Mouse (Mus musculus) heart, adult 10 weeks (tissue): Measurements from ENCODE around the gene Cox5b. TPM values are rescaled to one million over a fixed set of nuclear protein-coding genes. Genes with fewer than 3 reads are reported as not detected.

Experiments used
- polyA plus RNA-seq: library from polyadenylated mRNA; stranded (reverse); fragments of 350-450 nt; fragmentation: Illumina TruSeq; extraction: RNeasy Lipid Tissue Mini Kit (QIAGEN cat#74804); gene quantifications from one replicate; pipeline ENCODE4 v1.2.3, GENCODE M21; 2014; ENCODE audit warnings: low read depth, low replicate concordance

Gene Cox5b
- 1,949 TPM for polyA plus RNA-seq

GRCm38 (mm10) chr1:36691271-36692155, at the start of gene Cox5b:
TSS of gene Cox5b (plus strand) at chr1:36691449.

GRCm38 (mm10) chr1:36682620-36683355, 8.5 kb upstream of the Cox5b start, which contains the start of gene Fam178b:
TSS of gene Fam178b (minus strand) at chr1:36683183.

DNA sequence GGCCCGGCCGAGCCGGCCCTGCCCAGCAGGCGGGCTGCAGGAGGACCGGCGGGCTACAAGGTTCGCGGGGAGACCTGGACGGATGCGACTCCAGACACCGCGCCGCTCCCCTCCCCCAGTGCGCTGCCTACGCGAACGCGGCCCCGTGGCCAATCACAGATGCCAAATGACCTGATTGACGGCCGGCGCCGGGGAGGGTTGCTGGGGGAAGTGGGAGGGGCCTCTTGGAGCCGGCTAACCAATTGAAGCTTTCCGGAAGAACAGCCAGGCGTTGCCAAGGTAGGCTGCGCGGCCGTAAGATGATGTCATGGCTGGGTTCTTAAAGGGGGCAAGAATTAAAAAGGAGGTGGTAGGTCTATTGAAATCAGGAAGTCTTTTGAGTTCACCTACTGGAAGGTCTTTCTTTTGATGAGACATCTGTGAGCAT, 18.6 kb downstream of the Cox5b start, which contains the start of gene 4933424G06Rik:
Gene 4933424G06Rik (plus strand): TSS at position 296 of the 427 bp plus-strand sequence.

GRCm38 (mm10) chr1:36714311-36714710, 23.1 kb downstream of the Cox5b start, which contains the start of gene Actr1b:
TSS of gene Actr1b (minus strand) at chr1:36714422.

Other genes with a start within 250 kb of the Cox5b start
- 24.8 TPM for gene Lman2l, start 246.2 kb upstream of the Cox5b start, polyA plus RNA-seq
- gene Cnnm4, start 219.8 kb upstream of the Cox5b start, polyA plus RNA-seq: 3.0 TPM
- 11.7 TPM for gene Cnnm3, start 179.6 kb upstream of the Cox5b start, polyA plus RNA-seq
- 427 TPM for gene Ankrd23, start 154.6 kb upstream of the Cox5b start, polyA plus RNA-seq
- gene Gm42417, start 152.0 kb upstream of the Cox5b start, polyA plus RNA-seq: not detected
- 8.9 TPM for gene Ankrd39, start 144.0 kb upstream of the Cox5b start, polyA plus RNA-seq
- 13.0 TPM for gene Sema4c, start 133.1 kb upstream of the Cox5b start, polyA plus RNA-seq
- gene Fam178b, start 8.3 kb upstream of the Cox5b start, polyA plus RNA-seq: not detected
- gene 4933424G06Rik, start 18.7 kb downstream of the Cox5b start, polyA plus RNA-seq: not detected
- gene Actr1b, start 23.0 kb downstream of the Cox5b start, polyA plus RNA-seq: 80.8 TPM
- gene Zap70, start 70.3 kb downstream of the Cox5b start, polyA plus RNA-seq: not detected